In genomic region chr9:120778423-120778822, GRCm38 (mm10) we compare ENCODE assay signal across 8 mouse cellular contexts.
DNase-seq lines count a peak whose midpoint lies in the region; ATAC-seq and TF ChIP-seq lines count a peak whose summit lies in the region.

No protein-coding gene starts in this region.

- ATAC-seq in embryonic facial prominence, embryonic 11.5 days (replicated peaks; ENCODE audit: insufficient number of reproducible peaks, low FRiP score, low TSS enrichment, low read depth) = no peak
- no peak for ATAC-seq in liver, embryonic 15.5 days (ENCODE audit: insufficient read depth)
- no peak for ATAC-seq in granulocyte monocyte progenitor cell, adult 5-6 weeks (replicated peaks; ENCODE audit: poor library complexity, severe bottlenecking)

- no peaks in the 10 kb centered on the region for H3K9me3 ChIP-seq in embryonic facial prominence, embryonic 11.5 days (replicated peaks; ENCODE audit: control insufficient read depth, low read length)
- no peaks in the 10 kb centered on the region for H3K9me3 ChIP-seq in liver, embryonic 15.5 days (replicated peaks)

- H3K9ac ChIP-seq in embryonic facial prominence, embryonic 11.5 days (replicated peaks; ENCODE audit: low read length) = no peak overlapping the region
- H3K9ac ChIP-seq in liver, embryonic 15.5 days = no peak overlapping the region

- no peaks in the 10 kb centered on the region for H3K79me3 ChIP-seq in C2C12 (ENCODE audit: low read depth)

- H3K4me3 ChIP-seq in C2C12 (ENCODE audit: insufficient read depth, poor library complexity, severe bottlenecking) = no peak overlapping the region
- H3K4me3 ChIP-seq in embryonic facial prominence, embryonic 11.5 days (ENCODE audit: low read depth, low read length) = no peak overlapping the region
- no peak overlapping the region for H3K4me3 ChIP-seq in liver, embryonic 15.5 days (replicated peaks)

- H3K27me3 ChIP-seq in C2C12 (ENCODE audit: control insufficient read depth, insufficient read depth, insufficient read length) = no peaks in the 10 kb centered on the region
- H3K27me3 ChIP-seq in embryonic facial prominence, embryonic 11.5 days (ENCODE audit: control insufficient read depth, insufficient read depth, low read length) = no peaks in the 10 kb centered on the region
- no peaks in the 10 kb centered on the region for H3K27me3 ChIP-seq in liver, embryonic 15.5 days

- H3K79me2 ChIP-seq in C2C12 (ENCODE audit: control insufficient read depth, insufficient read depth) = no peaks in the 10 kb centered on the region

- H3K4me1 ChIP-seq in embryonic facial prominence, embryonic 11.5 days (ENCODE audit: control insufficient read depth, insufficient read depth, low read length) = no peaks in the 10 kb centered on the region; the same call in 1 of the 2 replicates
- peaks cover 20% of the 10 kb centered on the region for H3K4me1 ChIP-seq in liver, embryonic 15.5 days (replicated peaks)

- TF ChIP-seq CTCF in C2C12 (IDR thresholded peaks at IDR 0.05; ENCODE audit: control insufficient read depth, insufficient read depth, insufficient read length) = no peak

- no peak overlapping the region for H3K4me2 ChIP-seq in embryonic facial prominence, embryonic 11.5 days (ENCODE audit: low read depth, low read length)
- no peak overlapping the region for H3K4me2 ChIP-seq in liver, embryonic 15.5 days

- 19% methylated on average over 2 of the region's 2 CpGs for WGBS in embryonic facial prominence, embryonic 11.5 days
- WGBS in liver, embryonic 15.5 days (ENCODE audit: insufficient replicate concordance) = 44% methylated on average over 2 of the region's 2 CpGs

- H3K27ac ChIP-seq in embryonic facial prominence, embryonic 11.5 days (replicated peaks; ENCODE audit: low read depth, low read length) = peak overlapping the region; percentile 25; the same call in 1 of the 2 replicates
- H3K27ac ChIP-seq in liver, embryonic 15.5 days (replicated peaks) = 0 out of 2 replicates have a peak overlapping the region, but pooled peaks have one; percentile 38

- H3ac ChIP-seq in C2C12 (ENCODE audit: control insufficient read depth, insufficient read length, low read depth) = peak overlapping the region; percentile 12

- H3K36me3 ChIP-seq in C2C12 (ENCODE audit: control insufficient read depth, insufficient read depth) = no peaks in the 10 kb centered on the region
- H3K36me3 ChIP-seq in embryonic facial prominence, embryonic 11.5 days (replicated peaks; ENCODE audit: control insufficient read depth, insufficient read depth, low read depth, low read length) = no peaks in the 10 kb centered on the region
- no peaks in the 10 kb centered on the region for H3K36me3 ChIP-seq in liver, embryonic 15.5 days (replicated peaks)

- peak; percentile 29 for DNase-seq in embryonic facial prominence, embryonic 11.5 days (ENCODE audit: low spot score)
- DNase-seq in heart, postnatal 4 days = peak; percentile 49
- no peak for DNase-seq in right cerebral cortex, postnatal 4 days
- no peak for DNase-seq in natural killer cell, adult 2 months (ENCODE audit: low spot score in 2 of 2)
- no peak for DNase-seq in ovary, adult 18-20 months (ENCODE audit: low spot score)

TF ChIP-seq in C2C12, 6 proteins besides CTCF, POLR2A, EP300 and RAD21:
- TF ChIP-seq MYOD1 (IDR thresholded peaks at IDR 0.05; ENCODE audit: control insufficient read depth, insufficient read length, low read depth) (no peak), USF1 (IDR thresholded peaks at IDR 0.05; ENCODE audit: low read depth) (no peak), MAX (IDR thresholded peaks at IDR 0.05) (no peak), CEBPB (IDR thresholded peaks at IDR 0.05; ENCODE audit: low read depth) (no peak), FOSL1 (IDR thresholded peaks at IDR 0.05; ENCODE audit: insufficient read depth, low read length, poor library complexity, severe bottlenecking) (no peak), MYOG (IDR thresholded peaks at IDR 0.05; ENCODE audit: control insufficient read depth, extremely low read depth, insufficient read length) (no peak)

Comparison
In these comparisons a context has a peak if more than half of its experiments do, and no peak if none do; other contexts are left out.
1. DNase-seq: peak in embryonic facial prominence, embryonic 11.5 days (single experiment) and heart, postnatal 4 days (single experiment); none in right cerebral cortex, postnatal 4 days (single experiment), natural killer cell, adult 2 months (0 of 2) and ovary, adult 18-20 months (single experiment).